Mouse (Mus musculus): ENCODE data around the gene Olr1. TPM values are rescaled to one million over a fixed set of nuclear protein-coding genes. Genes with fewer than 3 reads are reported as not detected.

The Olr1 gene
- polyA plus RNA-seq, 1 experiment: 0.08 TPM

DNA sequence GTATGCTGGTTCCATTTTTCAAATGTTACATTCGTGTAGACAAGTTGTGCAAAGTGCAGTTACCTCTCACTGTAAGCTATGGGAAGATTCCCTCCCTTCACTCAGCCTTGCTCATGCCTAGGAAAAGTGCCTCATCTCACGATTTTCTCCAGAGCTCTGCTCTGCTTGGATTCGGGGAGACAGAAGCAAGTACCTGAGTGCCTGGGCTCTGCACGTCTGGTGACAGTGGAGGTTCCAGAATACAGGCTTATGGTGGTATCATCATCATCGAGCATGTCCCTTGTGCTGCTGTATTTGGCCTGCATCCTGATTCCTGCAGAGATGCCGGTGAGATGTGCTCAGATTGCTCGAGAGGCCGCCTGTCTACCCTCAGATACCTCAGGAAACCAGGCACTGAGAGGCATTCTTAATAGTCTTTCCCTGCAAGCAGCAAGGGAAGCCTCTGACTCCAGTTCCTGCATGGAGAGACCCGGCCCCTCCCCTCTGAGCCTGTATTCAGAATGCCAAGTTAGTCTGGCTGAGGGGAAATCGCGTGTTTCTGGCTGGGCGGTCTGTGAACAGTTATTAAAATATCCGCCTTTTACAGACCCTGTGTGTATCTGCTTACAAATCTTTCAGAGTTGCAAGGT is 55.4 kb downstream of the Olr1 start, which contains the start of gene Clec1a:
TSS of gene Clec1a (minus strand) at position 590 of the 629 bp plus-strand sequence.
- DNase-seq (ENCODE audit: low read depth in 1 of 2, low spot score in 2 of 2): no peak
- TF ChIP-seq POLR2A (IDR thresholded peaks at IDR 0.05; ENCODE audit: low read depth, low read length): no peak
- TF ChIP-seq CTCF (IDR thresholded peaks at IDR 0.05; ENCODE audit: extremely low read depth, insufficient read depth, insufficient read length, insufficient replicate concordance): no peak
- Histone ChIP-seq H3K4me1 (ENCODE audit: control insufficient read depth, insufficient read depth, insufficient read length) (no peaks in the 10 kb centered on the region), H3K27ac (ENCODE audit: insufficient read depth, low read length) (no peak within 1 kb of the TSS), H3K36me3 (ENCODE audit: control insufficient read depth, insufficient read depth, low read length) (no peaks in the 10 kb centered on the region), H3K27me3 (ENCODE audit: control insufficient read depth, insufficient read depth, low read length) (no peaks in the 10 kb centered on the region), H3K4me3 (ENCODE audit: extremely low read depth, insufficient read depth, insufficient read length) (no peak within 1 kb of the TSS; the same call in 1 of the 2 replicates)
- WGBS: 59% methylated on average over 13 of the region's 13 CpGs

- 81% methylated on average over 6 of the region's 6 CpGs for WGBS
- Histone ChIP-seq H3K27me3 (ENCODE audit: control insufficient read depth, insufficient read depth, low read length) (no peaks in the 10 kb centered on the region), H3K4me1 (ENCODE audit: control insufficient read depth, insufficient read depth, insufficient read length) (no peaks in the 10 kb centered on the region), H3K36me3 (ENCODE audit: control insufficient read depth, insufficient read depth, low read length) (no peaks in the 10 kb centered on the region), H3K27ac (ENCODE audit: insufficient read depth, low read length) (no peak overlapping the region), H3K4me3 (ENCODE audit: extremely low read depth, insufficient read depth, insufficient read length) (no peak overlapping the region)
- no peak for DNase-seq (ENCODE audit: low read depth in 1 of 2, low spot score in 2 of 2)
- TF ChIP-seq CTCF (IDR thresholded peaks at IDR 0.05; ENCODE audit: extremely low read depth, insufficient read depth, insufficient read length, insufficient replicate concordance): no peak
- TF ChIP-seq POLR2A (IDR thresholded peaks at IDR 0.05; ENCODE audit: low read depth, low read length): no peak
These were observed 57.2 kb downstream of the Olr1 start for GRCm38 (mm10) chr6:129449743-129450142.

GRCm38 (mm10) chr6:129438033-129438432 is 68.9 kb downstream of the Olr1 start:
- H3K36me3 ChIP-seq (ENCODE audit: control insufficient read depth, insufficient read depth, low read length): no peaks in the 10 kb centered on the region
- no peak for TF ChIP-seq CTCF (IDR thresholded peaks at IDR 0.05; ENCODE audit: extremely low read depth, insufficient read depth, insufficient read length, insufficient replicate concordance)
- TF ChIP-seq POLR2A (IDR thresholded peaks at IDR 0.05; ENCODE audit: low read depth, low read length): no peak
- no peak for DNase-seq (ENCODE audit: low read depth in 1 of 2, low spot score in 2 of 2)
- 86% methylated on average over 2 of the region's 2 CpGs for WGBS
- no peaks in the 10 kb centered on the region for H3K27me3 ChIP-seq (ENCODE audit: control insufficient read depth, insufficient read depth, low read length)
- no peaks in the 10 kb centered on the region for H3K4me1 ChIP-seq (ENCODE audit: control insufficient read depth, insufficient read depth, insufficient read length)
- no peak overlapping the region for H3K27ac ChIP-seq (ENCODE audit: insufficient read depth, low read length)
- no peak overlapping the region for H3K4me3 ChIP-seq (ENCODE audit: extremely low read depth, insufficient read depth, insufficient read length)

DNA sequence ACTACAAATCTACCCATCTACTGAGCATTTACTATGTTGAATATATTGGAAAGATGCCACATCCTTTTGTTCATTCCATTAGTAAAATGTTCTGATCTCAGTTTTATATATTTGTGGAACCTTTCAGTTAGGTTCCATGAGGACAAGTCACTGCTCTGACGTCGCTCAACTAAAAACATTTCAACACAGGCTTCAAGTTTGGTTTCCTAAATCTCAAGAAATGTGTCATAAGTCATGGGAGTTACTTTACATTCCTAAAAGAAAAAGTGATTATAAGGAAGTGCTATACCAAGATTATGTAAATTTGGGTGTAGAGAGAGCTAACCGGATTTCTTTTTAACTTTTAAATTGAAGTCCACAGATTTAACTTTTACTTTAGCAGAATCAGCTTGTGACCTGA is 70.9 kb downstream of the Olr1 start:
- Histone ChIP-seq H3K4me1 (ENCODE audit: control insufficient read depth, insufficient read depth, insufficient read length) (no peaks in the 10 kb centered on the region), H3K27me3 (ENCODE audit: control insufficient read depth, insufficient read depth, low read length) (no peaks in the 10 kb centered on the region), H3K4me3 (ENCODE audit: extremely low read depth, insufficient read depth, insufficient read length) (no peak overlapping the region), H3K36me3 (ENCODE audit: control insufficient read depth, insufficient read depth, low read length) (no peaks in the 10 kb centered on the region), H3K27ac (ENCODE audit: insufficient read depth, low read length) (no peak overlapping the region)
- no peak for TF ChIP-seq CTCF (IDR thresholded peaks at IDR 0.05; ENCODE audit: extremely low read depth, insufficient read depth, insufficient read length, insufficient replicate concordance)
- no peak for TF ChIP-seq POLR2A (IDR thresholded peaks at IDR 0.05; ENCODE audit: low read depth, low read length)
- no peak for DNase-seq (ENCODE audit: low read depth in 1 of 2, low spot score in 2 of 2)
- 87% methylated on average over 3 of the region's 3 CpGs for WGBS

Other genes starting within 250 kb of the Olr1 start
- 4.4 and 5.0 TPM in 2 replicates for gene Cd69, start 231.7 kb downstream of the Olr1 start, polyA plus RNA-seq (2012; rRNA removed)
- gene 4922502D21Rik, start 175.4 kb downstream of the Olr1 start, polyA plus RNA-seq (2012; rRNA removed): not detected in 2 replicates
- 5.3 and 6.8 TPM in 2 replicates for gene Clec12a, start 164.5 kb downstream of the Olr1 start, polyA plus RNA-seq (2012; rRNA removed)
- 0.11 TPM in 1 of 2 replicates, not detected in the other for gene Clec12b, start 121.3 kb downstream of the Olr1 start, polyA plus RNA-seq (2012; rRNA removed)
- 5.5 and 9.6 TPM in 2 replicates for gene Clec1b, start 109.9 kb downstream of the Olr1 start, polyA plus RNA-seq (2012; rRNA removed)
- gene Clec9a, start 98.3 kb downstream of the Olr1 start, polyA plus RNA-seq (2012; rRNA removed): 5.4 and 8.7 TPM in 2 replicates
- gene Clec1a, start 55.2 kb downstream of the Olr1 start, polyA plus RNA-seq (2012; rRNA removed): 0.47 and 0.51 TPM in 2 replicates
- gene Tmem52b, start 5.4 kb upstream of the Olr1 start, polyA plus RNA-seq (2012; rRNA removed): not detected in 2 replicates
- gene Gabarapl1, start 26.0 kb upstream of the Olr1 start, polyA plus RNA-seq (2012; rRNA removed): 17.6 and 19.9 TPM in 2 replicates
- gene Klre1, start 70.7 kb upstream of the Olr1 start, polyA plus RNA-seq (2012; rRNA removed): 1.6 and 2.6 TPM in 2 replicates
- gene Klrd1, start 84.6 kb upstream of the Olr1 start, polyA plus RNA-seq (2012; rRNA removed): 1.2 and 2.5 TPM in 2 replicates
- gene Klrk1, start 116.7 kb upstream of the Olr1 start, polyA plus RNA-seq (2012; rRNA removed): 1.1 and 2.1 TPM in 2 replicates
- gene Klrc3, start 136.2 kb upstream of the Olr1 start, polyA plus RNA-seq (2012; rRNA removed): 0.63 and 1.6 TPM in 2 replicates
- gene Klrc2, start 153.5 kb upstream of the Olr1 start, polyA plus RNA-seq (2012; rRNA removed): 0.74 and 0.88 TPM in 2 replicates
- gene Klrc1, start 171.8 kb upstream of the Olr1 start, polyA plus RNA-seq (2012; rRNA removed): 1.7 and 2.9 TPM in 2 replicates
- gene Klri1, start 210.0 kb upstream of the Olr1 start, polyA plus RNA-seq (2012; rRNA removed): 0.53 and 0.74 TPM in 2 replicates
- 0.40 and 0.83 TPM in 2 replicates for gene Klri2, start 233.3 kb upstream of the Olr1 start, polyA plus RNA-seq (2012; rRNA removed)

Measured in spleen, adult 2 months (tissue).